Mouse (Mus musculus) skeletal muscle tissue, adult 2 months (tissue): ENCODE data around the gene Zcchc2.

Experiments used
- DNase-seq: peaks from one replicate; pipeline ENCODE4 v3.0.0-alpha.2; 2012; ENCODE audit warnings: low read depth, low spot score

Gene Zcchc2

GRCm38 (mm10) chr1:106071237-106072070 lies 81.2 kb downstream of the Zcchc2 start:
- peak; percentile 44 for DNase-seq

GRCm38 (mm10) chr1:106072071-106072440 lies 81.8 kb downstream of the Zcchc2 start:
- DNase-seq: no peak

- DNase-seq: no peak
Observed at GRCm38 (mm10) chr1:106073166-106073565, 83.0 kb downstream of the Zcchc2 start.

- no peak for DNase-seq
Observed at GRCm38 (mm10) chr1:106074141-106074540, 83.9 kb downstream of the Zcchc2 start.

GRCm38 (mm10) chr1:106074656-106075055 lies 84.5 kb downstream of the Zcchc2 start:
- no peak for DNase-seq

GRCm38 (mm10) chr1:106076641-106077040 lies 86.4 kb downstream of the Zcchc2 start:
- no peak for DNase-seq

- DNase-seq: no peak
Observed at GRCm38 (mm10) chr1:106077166-106077565, 87.0 kb downstream of the Zcchc2 start.
